Mouse (Mus musculus) forebrain, postnatal 0 days (tissue): ENCODE data around the gene Zfp292. TPM values are rescaled to one million over a fixed set of nuclear protein-coding genes. Genes with fewer than 3 reads are reported as not detected.

Experiments used
- ATAC-seq: fragments of 200-750 bp; cut with Nextera tagmentation; 2 replicates; pipeline ENCODE4 v1.8.0; 2017; ENCODE audit warnings: mild to moderate bottlenecking, moderate library complexity
- DNase-seq: peaks from one replicate; pipeline ENCODE4 v3.0.0-alpha.2; 2015
- H3K27ac ChIP-seq: fragments of 300-500 bp; sonication (generic); 2 replicates; pipeline ENCODE4 v1.5.1; 2014; ENCODE audit warnings: low read depth, mild to moderate bottlenecking, antibody characterized with exemption, low read length, moderate library complexity, mixed read lengths
- H3K27me3 ChIP-seq: fragments of 300-500 bp; sonication (generic); 2 replicates; pipeline ENCODE4 v1.6.1; 2014; ENCODE audit warnings: mild to moderate bottlenecking, low read length, mixed read lengths; ENCODE audit not compliant: insufficient read depth
- H3K36me3 ChIP-seq: fragments of 300-500 bp; sonication (generic); 2 replicates; pipeline ENCODE4 v1.6.1; 2014; ENCODE audit warnings: mild to moderate bottlenecking, moderate library complexity; ENCODE audit not compliant: insufficient read depth
- H3K4me1 ChIP-seq: fragments of 300-500 bp; sonication (generic); 2 replicates; pipeline ENCODE4 v1.6.1; 2014; ENCODE audit warnings: antibody characterized with exemption; ENCODE audit not compliant: insufficient read depth
- H3K4me2 ChIP-seq: fragments of 300-500 bp; sonication (generic); 2 replicates; pipeline ENCODE4 v1.6.1; 2014; ENCODE audit warnings: low read depth, mild to moderate bottlenecking, moderate library complexity
- H3K4me3 ChIP-seq: fragments of 300-500 bp; sonication (generic); 2 replicates; pipeline ENCODE4 v1.5.1; 2014; ENCODE audit warnings: low read depth, low read length, mixed read lengths
- H3K9ac ChIP-seq: fragments of 300-500 bp; sonication (generic); 2 replicates; pipeline ENCODE4 v1.6.1; 2014; ENCODE audit warnings: mild to moderate bottlenecking
- H3K9me3 ChIP-seq: fragments of 300-500 bp; sonication (generic); 2 replicates; pipeline ENCODE4 v1.6.1; 2016; ENCODE audit warnings: low read length
- CTCF ChIP-seq: sonication (generic); IDR thresholded peaks from 2 replicates; pipeline ENCODE4 v1.5.1; 2016; ENCODE audit warnings: antibody characterized with exemption, control low read depth, low read depth
- WGBS: fragments of 180-500 bp; shearing (Covaris S2); extraction: QIAGEN DNeasy Blood & Tissue Kit; methylation state at CpG from one replicate; pipeline ENCODE4 v1.1.7; 2014; 5-methylcytosine and 5-hydroxymethylcytosine counted together
- polyA plus RNA-seq: library from polyadenylated mRNA; unstranded; fragments of >200 nt; fragmentation: Nextera tagmentation; extraction: Ambion mirVana; gene quantifications from 2 replicates; pipeline ENCODE4 v1.2.1, GENCODE M21; 2015
- total RNA-seq: library from RNA; depleted of rRNA; stranded (reverse); fragments of >200 nt; gene quantifications from 2 replicates; pipeline ENCODE4 v1.2.3, GENCODE M21; 2014

The Zfp292 gene
- total and polyA plus RNA-seq, 2 experiments from 2014 or later = 16.7 to 46.3 TPM

DNA sequence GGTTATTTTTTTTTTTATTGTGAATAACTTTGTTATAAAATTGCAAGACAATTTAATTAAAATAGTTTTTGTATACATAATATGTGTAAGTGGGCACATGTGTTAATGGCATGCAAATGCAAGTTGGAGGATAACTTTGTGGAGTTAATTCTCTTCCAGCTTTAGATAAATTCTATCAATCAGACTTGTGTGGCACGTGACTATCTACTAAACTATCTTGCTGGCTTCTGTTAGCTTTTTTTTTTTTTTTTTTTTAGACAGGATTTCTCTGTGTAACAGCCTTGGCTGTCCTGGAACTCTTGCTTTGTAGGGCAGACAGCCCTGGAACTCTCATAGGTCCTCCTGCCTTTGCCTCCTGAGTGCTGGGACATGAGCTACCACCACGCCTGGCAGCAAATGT, 15.7 kb upstream of the Zfp292 start:
- H3K27me3 ChIP-seq = no peaks in the 10 kb centered on the region
- no peak overlapping the region for H3K4me2 ChIP-seq
- ATAC-seq = no peak
- no peak for TF ChIP-seq CTCF
- no peak overlapping the region for H3K4me3 ChIP-seq
- 70% methylated on average over 2 of the region's 2 CpGs for WGBS
- no peaks in the 10 kb centered on the region for H3K9me3 ChIP-seq
- no peaks in the 10 kb centered on the region for H3K36me3 ChIP-seq
- DNase-seq = no peak
- no peak overlapping the region for H3K9ac ChIP-seq
- no peak overlapping the region for H3K27ac ChIP-seq
- H3K4me1 ChIP-seq = peaks cover 5% of the 10 kb centered on the region; the same call in 1 of the 2 replicates

DNA sequence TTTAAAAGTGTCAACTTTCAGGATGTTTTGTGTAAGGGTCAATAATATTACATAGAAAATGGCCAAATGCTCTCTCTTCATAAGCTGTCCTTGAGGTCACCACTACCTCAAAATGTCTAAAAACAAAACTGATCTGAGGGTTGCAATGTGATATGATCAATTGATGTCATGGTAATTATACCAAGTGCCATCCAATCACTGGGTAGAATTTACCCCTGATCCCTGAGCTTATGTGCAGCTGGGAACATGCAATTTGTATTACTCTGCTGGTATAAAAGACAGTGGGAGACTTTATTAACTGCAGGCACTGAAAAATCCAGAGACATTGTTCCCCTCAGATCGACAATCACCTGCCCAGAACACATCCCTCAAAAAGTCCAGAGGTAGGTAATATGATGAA, 10.7 kb upstream of the Zfp292 start, which contains the start of gene Cga:
Cga (plus strand) TSS at position 301 of the 400 bp plus-strand sequence.
- Histone ChIP-seq H3K9me3 (no peaks in the 10 kb centered on the region), H3K4me3 (no peak within 1 kb of the TSS), H3K36me3 (no peaks in the 10 kb centered on the region), H3K4me2 (no peak within 1 kb of the TSS), H3K4me1 (no peaks in the 10 kb centered on the region), H3K27ac (no peak within 1 kb of the TSS), H3K9ac (no peak within 1 kb of the TSS), H3K27me3 (0 out of 2 replicates have a peak, but pooled peaks cover 5% of the 10 kb centered on the region)
- DNase-seq = no peak
- no peak for ATAC-seq
- no peak for TF ChIP-seq CTCF
- 76% methylated on average over 1 of the region's 1 CpGs for WGBS

DNA sequence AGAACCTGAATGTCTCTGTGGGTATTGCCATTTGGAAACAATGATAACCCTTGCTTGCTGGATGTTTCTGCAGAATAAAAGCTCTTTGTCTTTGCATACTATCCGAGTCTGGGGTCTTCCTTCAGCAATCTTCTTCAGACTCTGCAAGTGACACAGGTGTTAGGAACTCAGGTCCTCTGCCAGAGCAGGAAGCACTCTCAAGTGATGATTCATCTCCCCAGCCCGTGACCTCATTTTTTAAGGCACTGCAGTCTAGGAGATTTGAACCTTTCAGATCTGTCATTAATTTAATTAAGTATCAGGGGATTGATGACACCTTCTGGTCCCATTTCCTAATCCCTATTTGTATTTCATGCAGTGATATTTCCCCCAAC, 7.0 kb upstream of the Zfp292 start:
- Histone ChIP-seq H3K9ac (no peak overlapping the region), H3K9me3 (no peaks in the 10 kb centered on the region), H3K4me1 (no peaks in the 10 kb centered on the region), H3K36me3 (no peaks in the 10 kb centered on the region), H3K4me2 (no peak overlapping the region), H3K27me3 (0 out of 2 replicates have a peak, but pooled peaks cover 5% of the 10 kb centered on the region), H3K27ac (no peak overlapping the region), H3K4me3 (no peak overlapping the region)
- ATAC-seq (no peak), DNase-seq (no peak)
- TF ChIP-seq CTCF = no peak
- 34% methylated on average over 2 of the region's 2 CpGs for WGBS

DNA sequence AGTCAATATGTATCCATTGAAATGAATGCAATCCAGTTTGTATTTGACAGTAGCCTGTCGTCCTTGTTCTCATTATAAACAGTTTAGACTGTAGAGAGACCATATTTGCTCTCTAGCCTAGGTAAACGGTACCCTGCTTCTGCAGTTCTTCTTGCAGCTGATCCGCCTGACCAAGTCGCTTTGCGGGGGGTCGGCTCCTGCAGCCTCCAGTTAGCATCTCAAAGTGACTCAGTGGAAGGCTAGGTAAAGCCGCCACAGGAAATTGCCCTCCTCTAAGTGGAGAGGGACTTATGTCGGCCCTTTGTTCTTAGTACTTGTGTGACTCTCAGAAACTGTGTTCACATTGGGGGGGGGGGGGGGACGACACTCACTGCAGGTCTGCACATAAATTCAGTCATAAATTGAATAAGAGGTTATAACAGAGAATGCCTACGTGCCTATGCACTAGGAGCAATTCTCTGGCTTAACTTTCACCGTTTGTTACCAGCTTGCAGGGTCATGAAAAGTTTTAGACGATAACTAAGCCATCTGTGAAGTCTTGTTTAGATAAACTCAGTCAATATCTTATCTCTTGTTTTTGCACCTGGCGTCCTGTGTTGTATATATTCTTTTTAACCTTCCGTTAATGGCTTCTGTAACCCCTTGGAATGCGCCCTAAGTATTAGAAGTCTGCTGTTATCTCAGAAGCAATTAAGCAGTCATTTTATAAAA, 6.5 kb upstream of the Zfp292 start:
- DNase-seq (no peak), ATAC-seq (no peak)
- no peaks in the 10 kb centered on the region for H3K4me1 ChIP-seq
- H3K9ac ChIP-seq = no peak overlapping the region
- H3K27me3 ChIP-seq = 0 out of 2 replicates have a peak, but pooled peaks cover 5% of the 10 kb centered on the region
- WGBS = 12% methylated on average over 15 of the region's 15 CpGs
- H3K4me2 ChIP-seq = no peak overlapping the region
- no peak for TF ChIP-seq CTCF
- no peak overlapping the region for H3K4me3 ChIP-seq
- no peaks in the 10 kb centered on the region for H3K36me3 ChIP-seq
- H3K9me3 ChIP-seq = no peaks in the 10 kb centered on the region
- no peak overlapping the region for H3K27ac ChIP-seq

DNA sequence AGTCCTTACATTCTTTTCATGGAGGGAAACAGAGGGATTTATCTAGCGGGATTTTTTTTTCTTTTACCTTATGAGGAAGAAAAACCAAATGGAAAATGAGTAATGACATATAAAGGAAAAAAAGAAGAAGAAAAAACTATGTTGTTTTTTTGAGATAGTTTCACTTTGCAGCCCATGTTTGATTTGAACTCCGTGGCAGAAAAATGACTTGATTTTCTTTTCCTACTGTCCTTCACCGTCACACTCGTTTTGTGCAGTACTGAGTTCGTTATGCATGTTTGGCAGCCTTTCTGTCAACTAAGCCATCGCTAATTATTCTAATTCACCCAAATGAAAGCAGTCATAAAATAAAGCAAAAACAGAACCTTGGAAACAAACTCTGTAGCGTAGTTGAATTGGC, 4.5 kb upstream of the Zfp292 start:
- Histone ChIP-seq H3K27me3 (0 out of 2 replicates have a peak, but pooled peaks cover 5% of the 10 kb centered on the region), H3K4me3 (peak overlapping the region; percentile 67), H3K4me2 (peak overlapping the region; percentile 86), H3K9me3 (no peaks in the 10 kb centered on the region), H3K4me1 (no peaks in the 10 kb centered on the region), H3K27ac (0 out of 2 replicates have a peak overlapping the region, but pooled peaks have one; percentile 92), H3K9ac (peak overlapping the region; percentile 77), H3K36me3 (no peaks in the 10 kb centered on the region)
- 3% methylated on average over 7 of the region's 7 CpGs for WGBS
- DNase-seq = peak; percentile 6
- no peak for TF ChIP-seq CTCF
- no peak for ATAC-seq

DNA sequence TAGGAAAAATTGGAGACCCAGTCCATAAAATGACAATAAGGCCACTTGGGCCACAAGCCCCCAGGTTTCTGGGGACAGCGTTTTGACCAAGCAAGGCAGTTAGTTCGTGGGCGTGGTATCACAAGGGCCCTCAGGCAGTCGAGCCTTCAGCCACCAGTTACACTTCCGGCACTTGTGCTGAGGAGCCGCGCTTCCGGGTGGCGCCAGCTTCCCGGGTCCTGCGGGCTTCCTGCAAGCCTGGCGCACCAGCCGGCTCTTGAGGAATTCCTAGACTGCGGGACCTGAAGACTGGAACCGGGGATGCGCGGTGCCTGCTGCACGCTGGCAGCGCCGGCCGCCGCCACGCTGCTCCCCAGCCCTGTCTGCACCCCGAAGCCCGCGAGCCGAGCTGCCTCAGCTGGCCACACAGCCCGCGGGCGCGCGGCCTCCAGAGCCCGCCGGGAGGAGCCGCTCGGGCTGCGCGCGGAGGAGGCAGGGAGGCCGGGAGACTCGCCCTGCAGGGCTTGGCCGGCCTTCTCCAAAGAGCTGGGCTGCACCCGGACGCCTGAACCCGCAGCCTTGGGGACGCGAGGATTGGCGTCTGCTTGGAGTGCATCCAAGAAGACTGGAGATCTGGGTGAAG, 3.8 kb upstream of the Zfp292 start:
- Histone ChIP-seq H3K4me2 (peak overlapping the region; percentile 86), H3K36me3 (no peaks in the 10 kb centered on the region), H3K27me3 (0 out of 2 replicates have a peak, but pooled peaks cover 5% of the 10 kb centered on the region), H3K4me3 (peak overlapping the region; percentile 67), H3K4me1 (peaks cover under 1% of the 10 kb centered on the region), H3K27ac (peak overlapping the region; percentile 92), H3K9ac (peak overlapping the region; percentile 77), H3K9me3 (no peaks in the 10 kb centered on the region)
- DNase-seq = peak; percentile 89
- no peak for TF ChIP-seq CTCF
- peak; percentile 80 for ATAC-seq
- WGBS = 3% methylated on average over 48 of the region's 48 CpGs
